Mouse (Mus musculus): ENCODE measurements around the gene Spns3. TPM values are rescaled to one million over a fixed set of nuclear protein-coding genes. Genes with fewer than 3 reads are reported as not detected.
A peak's percentile ranks its signal among the peaks of the same experiment; 100 is the strongest.

The Spns3 gene
- polyA plus RNA-seq, 1 experiment from 2014 or later = 0.99 TPM

- TF ChIP-seq CTCF (IDR thresholded peaks at IDR 0.05; ENCODE audit: low read depth) = no peak
- Histone ChIP-seq H3K27me3 (ENCODE audit: insufficient read depth, low read length) (no peaks in the 10 kb centered on the region), H3K4me2 (ENCODE audit: low read length) (no peak overlapping the region), H3K9ac (ENCODE audit: low read depth, low read length) (no peak overlapping the region), H3K27ac (peak overlapping the region; percentile 70), H3K4me1 (replicated peaks; ENCODE audit: insufficient read depth, low read length) (peaks cover 37% of the 10 kb centered on the region), H3K36me3 (ENCODE audit: insufficient read depth, low read length) (no peaks in the 10 kb centered on the region), H3K4me3 (replicated peaks; ENCODE audit: low read depth, low read length) (no peak overlapping the region), H3K9me3 (replicated peaks; ENCODE audit: low read length) (no peaks in the 10 kb centered on the region)
- DNase-seq (ENCODE audit: low spot score) (no peak), ATAC-seq (replicated peaks; ENCODE audit: low FRiP score, low read depth) (no peak)
- WGBS = 79% methylated on average over 5 of the region's 5 CpGs
Observed at GRCm38 (mm10) chr11:72468525-72468924, 81.8 kb downstream of the Spns3 start.

DNA sequence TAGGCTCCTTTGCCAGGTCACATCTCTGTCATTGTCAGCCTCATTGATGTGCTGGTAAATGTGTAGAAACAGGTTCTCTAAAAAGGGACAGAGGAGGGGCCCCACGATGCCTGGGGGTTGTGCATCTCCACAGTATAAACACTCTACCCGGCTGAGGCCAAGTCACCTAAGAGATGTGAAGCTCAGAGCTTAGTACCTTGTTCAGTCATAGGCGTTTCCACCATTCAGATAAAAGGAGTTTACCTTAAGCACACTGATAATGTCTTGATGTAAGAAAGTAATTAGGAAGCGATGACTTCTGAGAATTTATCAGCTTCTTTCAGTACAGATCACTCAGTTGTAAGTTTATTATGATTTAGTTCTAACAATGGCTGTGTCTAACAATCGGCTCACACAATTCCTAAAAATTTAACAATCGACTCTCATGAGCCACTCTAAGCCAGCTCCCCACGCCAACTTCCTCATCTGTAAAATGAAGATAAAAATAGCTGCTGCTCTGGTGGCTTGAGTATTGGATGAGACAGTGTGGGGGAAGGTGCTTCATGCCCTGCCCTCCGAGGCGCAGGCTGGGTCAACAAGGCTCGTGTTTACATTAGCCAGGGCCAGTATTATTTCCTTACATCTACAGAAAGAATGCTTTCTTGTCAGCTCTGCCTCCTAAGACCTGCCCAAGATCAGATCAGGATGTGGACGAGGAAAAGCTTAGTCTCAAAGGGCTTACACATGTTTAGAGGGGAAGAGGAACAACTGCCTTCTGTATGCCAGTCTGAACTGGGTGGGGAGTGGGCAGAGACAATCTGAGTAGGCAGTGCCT lies 83.4 kb downstream of the Spns3 start:
- Histone ChIP-seq H3K4me1 (replicated peaks; ENCODE audit: insufficient read depth, low read length) (peaks cover 39% of the 10 kb centered on the region), H3K9ac (ENCODE audit: low read depth, low read length) (no peak overlapping the region), H3K27me3 (ENCODE audit: insufficient read depth, low read length) (no peaks in the 10 kb centered on the region), H3K4me2 (ENCODE audit: low read length) (peak overlapping the region; percentile 21; the same call in 1 of the 2 replicates), H3K36me3 (ENCODE audit: insufficient read depth, low read length) (no peaks in the 10 kb centered on the region), H3K9me3 (replicated peaks; ENCODE audit: low read length) (no peaks in the 10 kb centered on the region), H3K27ac (peak overlapping the region; percentile 72), H3K4me3 (replicated peaks; ENCODE audit: low read depth, low read length) (no peak overlapping the region)
- DNase-seq (ENCODE audit: low spot score) (peak; percentile 66), ATAC-seq (replicated peaks; ENCODE audit: low FRiP score, low read depth) (0 out of 2 replicates have a peak, but pooled peaks have one; percentile 1)
- WGBS = 23% methylated on average over 11 of the region's 11 CpGs
- TF ChIP-seq CTCF (IDR thresholded peaks at IDR 0.05; ENCODE audit: low read depth) = no peak

GRCm38 (mm10) chr11:72465978-72466693 lies 84.2 kb downstream of the Spns3 start:
- WGBS = 35% methylated on average over 11 of the region's 11 CpGs
- Histone ChIP-seq H3K9me3 (replicated peaks; ENCODE audit: low read length) (no peaks in the 10 kb centered on the region), H3K4me2 (ENCODE audit: low read length) (no peak overlapping the region), H3K9ac (ENCODE audit: low read depth, low read length) (no peak overlapping the region), H3K27me3 (ENCODE audit: insufficient read depth, low read length) (no peaks in the 10 kb centered on the region), H3K4me3 (replicated peaks; ENCODE audit: low read depth, low read length) (no peak overlapping the region), H3K4me1 (replicated peaks; ENCODE audit: insufficient read depth, low read length) (peaks cover 41% of the 10 kb centered on the region), H3K27ac (peak overlapping the region; percentile 72; the same call in 1 of the 2 replicates), H3K36me3 (ENCODE audit: insufficient read depth, low read length) (no peaks in the 10 kb centered on the region)
- no peak for ATAC-seq (replicated peaks; ENCODE audit: low FRiP score, low read depth)
- no peak for DNase-seq (ENCODE audit: low spot score)
- no peak for TF ChIP-seq CTCF (IDR thresholded peaks at IDR 0.05; ENCODE audit: low read depth)

- H3K27ac ChIP-seq = no peak overlapping the region
- no peak for TF ChIP-seq CTCF (IDR thresholded peaks at IDR 0.05; ENCODE audit: low read depth)
- DNase-seq (ENCODE audit: low spot score) (no peak), ATAC-seq (replicated peaks; ENCODE audit: low FRiP score, low read depth) (no peak)
- peaks cover 35% of the 10 kb centered on the region for H3K4me1 ChIP-seq (replicated peaks; ENCODE audit: insufficient read depth, low read length)
- H3K9ac ChIP-seq (ENCODE audit: low read depth, low read length) = no peak overlapping the region
- H3K4me3 ChIP-seq (replicated peaks; ENCODE audit: low read depth, low read length) = no peak overlapping the region
- H3K36me3 ChIP-seq (ENCODE audit: insufficient read depth, low read length) = no peaks in the 10 kb centered on the region
- H3K9me3 ChIP-seq (replicated peaks; ENCODE audit: low read length) = no peaks in the 10 kb centered on the region
- WGBS = 64% methylated on average over 3 of the region's 3 CpGs
- no peak overlapping the region for H3K4me2 ChIP-seq (ENCODE audit: low read length)
- no peaks in the 10 kb centered on the region for H3K27me3 ChIP-seq (ENCODE audit: insufficient read depth, low read length)
Observed at GRCm38 (mm10) chr11:72464821-72465220, 85.5 kb downstream of the Spns3 start.

DNA sequence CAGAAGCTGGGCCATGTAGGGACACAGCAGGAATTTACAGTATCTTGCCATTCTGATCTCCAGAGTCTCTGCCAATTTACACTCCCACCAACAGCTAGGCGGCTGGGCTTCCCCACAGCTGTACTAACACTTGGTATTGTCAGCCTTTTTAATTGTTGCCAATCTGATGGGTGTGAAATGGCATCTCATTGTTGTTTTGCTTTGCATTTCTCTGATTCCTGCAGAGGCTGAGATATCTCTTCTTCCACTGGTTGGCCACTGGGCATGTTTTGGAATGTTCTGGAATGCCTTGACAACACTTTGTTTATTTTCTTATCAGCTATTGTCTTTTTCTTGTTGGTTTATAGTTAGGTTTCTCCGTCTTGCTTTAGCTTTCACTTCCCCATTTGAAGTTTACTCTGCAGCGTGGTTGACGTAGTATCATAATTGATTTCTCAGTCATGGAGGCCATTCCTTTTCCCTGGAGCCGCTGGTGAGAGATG lies 88.8 kb downstream of the Spns3 start:
- Histone ChIP-seq H3K27me3 (ENCODE audit: insufficient read depth, low read length) (no peaks in the 10 kb centered on the region), H3K36me3 (ENCODE audit: insufficient read depth, low read length) (no peaks in the 10 kb centered on the region), H3K9ac (ENCODE audit: low read depth, low read length) (no peak overlapping the region), H3K4me3 (replicated peaks; ENCODE audit: low read depth, low read length) (no peak overlapping the region), H3K4me2 (ENCODE audit: low read length) (no peak overlapping the region), H3K4me1 (replicated peaks; ENCODE audit: insufficient read depth, low read length) (peaks cover 12% of the 10 kb centered on the region), H3K27ac (peak overlapping the region; percentile 10; the same call in 1 of the 2 replicates), H3K9me3 (replicated peaks; ENCODE audit: low read length) (no peaks in the 10 kb centered on the region)
- peak; percentile 16; the same call in 1 of the 2 replicates for TF ChIP-seq CTCF (IDR thresholded peaks at IDR 0.05; ENCODE audit: low read depth)
- 45% methylated on average over 5 of the region's 5 CpGs for WGBS
- DNase-seq (ENCODE audit: low spot score) (peak; percentile 48), ATAC-seq (replicated peaks; ENCODE audit: low FRiP score, low read depth) (no peak)

DNA sequence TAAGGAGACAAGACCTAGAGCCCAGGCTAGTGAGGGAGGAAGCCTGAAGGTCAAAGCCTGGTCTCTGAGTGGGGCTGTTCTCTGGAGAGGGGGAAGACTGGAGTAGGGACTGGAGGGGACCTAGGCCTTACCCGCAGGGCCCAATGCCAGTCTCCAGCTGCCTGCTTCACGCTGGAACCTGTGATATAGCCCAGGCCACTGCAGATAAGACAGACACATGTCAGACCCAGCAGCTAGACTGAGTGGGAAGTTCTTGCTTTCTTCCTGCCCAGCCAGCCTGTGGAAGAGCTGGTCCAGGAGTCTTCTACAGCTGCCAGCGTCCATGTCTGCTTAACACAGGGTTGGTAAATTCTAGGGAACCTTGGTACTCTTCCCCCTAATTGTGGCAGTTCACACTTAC lies 91.8 kb downstream of the Spns3 start:
- Histone ChIP-seq H3K4me3 (replicated peaks; ENCODE audit: low read depth, low read length) (no peak overlapping the region), H3K4me1 (replicated peaks; ENCODE audit: insufficient read depth, low read length) (peaks cover 3% of the 10 kb centered on the region; the same call in 1 of the 2 replicates), H3K36me3 (ENCODE audit: insufficient read depth, low read length) (no peaks in the 10 kb centered on the region), H3K9me3 (replicated peaks; ENCODE audit: low read length) (no peaks in the 10 kb centered on the region), H3K4me2 (ENCODE audit: low read length) (0 out of 2 replicates have a peak overlapping the region, but pooled peaks have one; percentile 9), H3K9ac (ENCODE audit: low read depth, low read length) (no peak overlapping the region), H3K27me3 (ENCODE audit: insufficient read depth, low read length) (no peaks in the 10 kb centered on the region), H3K27ac (peak overlapping the region; percentile 56; the same call in 1 of the 2 replicates)
- no peak for ATAC-seq (replicated peaks; ENCODE audit: low FRiP score, low read depth)
- 82% methylated on average over 3 of the region's 3 CpGs for WGBS
- DNase-seq (ENCODE audit: low spot score) = no peak
- no peak for TF ChIP-seq CTCF (IDR thresholded peaks at IDR 0.05; ENCODE audit: low read depth)

All from kidney, postnatal 0 days (tissue).